Mouse (Mus musculus): ENCODE results near the gene Lrpap1.

The Lrpap1 gene

DNA sequence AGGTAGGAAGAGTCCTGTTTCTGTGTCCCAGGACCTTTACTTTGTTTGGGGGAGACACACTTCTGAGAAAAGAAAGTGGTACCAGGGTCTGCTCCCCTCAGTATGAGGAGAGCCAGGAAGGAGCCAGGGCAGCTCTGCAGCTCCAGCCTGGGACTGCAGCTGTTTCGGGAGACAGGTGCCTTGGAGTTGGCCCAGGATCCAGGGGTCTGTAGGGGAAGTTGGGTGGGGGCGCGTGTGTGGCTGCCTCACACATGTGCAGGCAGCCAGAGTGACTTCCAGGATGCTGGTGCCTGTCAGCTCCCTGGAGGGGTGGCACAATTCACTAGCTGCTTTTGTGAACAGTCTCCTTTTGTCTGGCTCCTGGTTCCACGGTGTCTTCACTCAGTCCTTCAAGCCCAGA lies 48.0 kb downstream of the Lrpap1 start:
- no peak for DNase-seq (ENCODE audit: inconsistent ontology term)

DNA sequence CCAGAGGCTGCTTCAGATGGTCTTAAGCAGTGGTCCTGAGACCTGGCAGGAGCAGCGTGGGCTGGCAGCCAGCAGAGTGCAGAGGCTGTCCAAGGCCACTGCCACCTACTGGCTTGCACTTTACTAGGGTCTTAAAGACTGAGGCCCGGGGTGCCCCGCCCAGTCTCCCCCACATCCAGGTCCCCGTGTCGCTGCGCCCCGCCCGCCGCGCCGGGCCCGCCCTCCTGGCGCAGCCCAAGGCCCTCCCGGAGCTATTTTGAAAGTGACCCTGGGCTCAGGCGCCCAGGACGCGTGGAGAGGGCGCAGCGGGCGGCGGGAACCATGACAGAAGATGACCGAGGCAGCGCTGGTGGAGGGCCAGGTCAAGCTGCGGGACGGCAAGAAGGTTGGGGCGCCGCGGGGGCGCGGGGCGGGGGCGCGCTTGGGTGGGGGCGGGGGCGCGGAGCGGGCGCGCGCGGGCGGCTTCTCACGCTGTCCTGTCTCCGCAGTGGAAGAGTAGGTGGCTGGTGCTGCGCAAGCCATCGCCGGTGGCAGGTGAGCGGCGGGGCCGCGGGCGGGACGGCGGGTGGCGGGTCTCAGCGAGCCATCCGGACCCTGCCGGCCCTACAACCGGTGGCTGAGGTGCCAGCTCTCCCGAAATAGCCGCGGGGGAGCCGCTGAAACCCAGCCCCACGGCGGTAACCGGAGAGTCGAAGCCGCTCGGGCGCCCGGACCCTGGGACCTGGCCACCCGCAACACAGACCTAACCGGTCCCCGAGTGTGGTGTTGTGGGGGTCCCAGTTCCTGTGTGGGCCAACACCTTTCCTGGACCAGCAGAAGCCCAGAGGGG lies 48.7 kb downstream of the Lrpap1 start, which contains the start of gene Dok7:
Gene Dok7, plus strand, starts transcription at position 163 of the 829 bp plus-strand sequence.
- peak; percentile 69 for DNase-seq (ENCODE audit: inconsistent ontology term)

GRCm38 (mm10) chr5:35055076-35055475 lies 50.5 kb downstream of the Lrpap1 start:
- DNase-seq (ENCODE audit: inconsistent ontology term), result peak; percentile 87

GRCm38 (mm10) chr5:35054628-35055027 lies 50.9 kb downstream of the Lrpap1 start:
- no peak for DNase-seq (ENCODE audit: inconsistent ontology term)

GRCm38 (mm10) chr5:35050541-35050940 lies 55.0 kb downstream of the Lrpap1 start:
- DNase-seq (ENCODE audit: inconsistent ontology term), result no peak

- peak; percentile 64 for DNase-seq (ENCODE audit: inconsistent ontology term)
These were observed 62.5 kb downstream of the Lrpap1 start for GRCm38 (mm10) chr5:35043110-35043451.

GRCm38 (mm10) chr5:35042431-35043109 lies 63.0 kb downstream of the Lrpap1 start:
- no peak for DNase-seq (ENCODE audit: inconsistent ontology term)

Data from Muller cell, postnatal 12 days (primary cell).